Mouse (Mus musculus): ENCODE measurements around the gene Fancm. TPM values are rescaled to one million over a fixed set of nuclear protein-coding genes. Genes with fewer than 3 reads are reported as not detected.
A peak's percentile ranks its signal among the peaks of the same experiment; 100 is the strongest.
"Not testable (repeated sequence)": the region's sequence is repeated elsewhere in the genome, so short reads cannot be mapped to it uniquely, and the experiment has no call there.

Fancm gene
- total RNA-seq, 2 experiments from 2014 or later, result 3.9 to 7.1 TPM

DNA sequence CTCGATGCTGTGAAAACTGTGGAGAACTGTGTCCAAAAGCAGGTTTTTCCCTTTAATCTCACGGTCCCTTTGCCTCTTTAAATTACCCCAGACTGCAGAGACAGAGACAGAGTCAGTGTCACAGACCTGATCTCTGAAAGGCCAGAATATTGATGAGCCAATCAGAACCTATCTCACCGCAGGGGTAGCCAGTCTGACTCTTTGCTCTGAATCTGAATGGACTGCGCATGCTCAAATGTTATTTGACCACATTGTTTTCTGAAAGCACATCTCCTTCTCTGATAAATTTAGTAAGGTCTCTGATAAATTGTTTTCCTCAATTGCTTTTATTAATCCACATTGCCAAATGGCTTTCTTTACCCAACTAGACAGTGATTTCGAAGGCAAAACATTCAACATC lies 44.0 kb downstream of the Fancm start:
- DNase-seq, result no peak

DNA sequence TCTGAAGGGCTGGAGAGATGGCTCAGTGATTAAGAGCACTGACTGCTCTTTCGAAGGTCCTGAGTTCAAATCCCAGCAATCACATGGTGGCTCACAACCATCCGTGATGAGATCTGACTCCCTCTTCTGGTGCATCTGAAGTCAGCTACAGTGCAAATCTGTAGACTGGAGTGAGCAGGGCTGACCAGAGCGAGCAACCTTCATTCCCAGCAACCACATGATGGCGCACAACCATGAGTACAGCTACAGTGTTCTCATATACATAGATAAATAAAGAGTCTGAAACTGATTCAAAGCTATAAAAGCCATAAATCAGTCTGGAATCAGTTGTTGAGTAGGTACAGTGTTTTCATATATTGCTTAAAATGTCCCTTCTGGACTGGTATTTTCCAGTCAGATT lies 60.7 kb downstream of the Fancm start:
- not testable (repeated sequence) for DNase-seq

DNA sequence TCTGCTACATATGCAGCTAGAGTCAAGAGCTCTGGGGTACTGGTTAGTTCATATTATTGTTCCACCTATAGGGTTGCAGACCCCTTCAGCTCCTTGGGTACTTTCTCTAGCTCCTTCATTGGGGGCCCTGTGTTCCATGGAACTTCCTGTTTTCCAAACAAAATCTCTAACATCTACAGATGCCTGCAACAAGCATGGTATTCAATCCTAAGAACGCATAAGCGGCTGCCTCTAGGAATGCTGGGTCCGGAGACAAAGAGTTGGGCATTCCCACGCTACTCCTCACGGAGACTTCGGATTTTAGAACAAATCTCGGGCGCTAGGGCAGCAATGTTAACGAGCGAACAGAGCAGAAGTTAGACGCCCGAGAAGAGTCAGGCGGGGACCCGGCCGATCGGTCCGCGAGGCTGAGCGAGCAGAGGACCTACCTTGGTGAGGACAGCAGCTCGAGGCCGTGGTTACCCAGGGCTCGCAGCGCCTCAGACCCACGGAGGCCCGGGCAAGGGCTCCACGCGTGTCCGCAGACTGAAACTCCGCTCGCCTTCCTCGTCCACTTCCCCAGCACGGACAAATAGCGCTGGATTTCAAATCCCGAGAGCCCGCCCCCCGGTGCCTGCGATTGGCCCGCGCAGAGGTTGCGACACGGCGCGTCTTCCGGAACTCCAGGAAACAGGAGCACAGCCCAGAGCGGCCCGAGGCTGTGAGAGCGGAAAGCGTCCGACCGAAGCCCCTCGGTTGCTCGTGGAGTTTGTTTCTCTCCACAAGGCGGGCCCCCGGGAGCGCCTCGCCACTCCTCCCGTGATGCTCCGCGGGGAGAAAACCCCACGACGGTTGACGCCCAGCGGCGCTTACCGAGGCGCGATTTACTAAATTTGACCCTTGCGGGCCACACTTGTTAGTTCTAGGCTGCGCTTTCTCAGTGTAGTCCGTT lies 96.9 kb downstream of the Fancm start, which contains the start of gene Mis18bp1:
Gene Mis18bp1, minus strand, starts transcription at position 584 of the 931 bp plus-strand sequence.
- DNase-seq, result peak; percentile 93

DNA sequence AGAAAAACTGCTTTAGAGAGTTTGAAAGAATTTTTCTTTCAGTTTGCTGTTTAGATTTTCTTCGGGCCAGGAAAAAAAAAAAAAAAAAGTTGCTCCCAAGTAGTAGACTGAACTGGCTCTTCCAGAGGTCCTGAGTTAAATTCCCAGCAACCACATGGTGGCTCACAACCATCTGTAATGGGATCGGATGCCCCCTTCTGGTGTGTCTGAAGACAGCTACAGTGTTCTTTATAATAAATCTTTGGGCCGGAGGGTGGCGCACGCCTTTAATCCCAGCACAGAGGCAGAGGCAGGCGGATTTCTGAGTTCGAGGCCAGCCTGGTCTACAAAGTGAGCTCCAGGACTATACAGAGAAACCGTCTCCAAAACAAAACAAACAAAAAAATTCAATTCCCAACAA lies 97.6 kb downstream of the Fancm start:
- DNase-seq, result peak; percentile 27

DNA sequence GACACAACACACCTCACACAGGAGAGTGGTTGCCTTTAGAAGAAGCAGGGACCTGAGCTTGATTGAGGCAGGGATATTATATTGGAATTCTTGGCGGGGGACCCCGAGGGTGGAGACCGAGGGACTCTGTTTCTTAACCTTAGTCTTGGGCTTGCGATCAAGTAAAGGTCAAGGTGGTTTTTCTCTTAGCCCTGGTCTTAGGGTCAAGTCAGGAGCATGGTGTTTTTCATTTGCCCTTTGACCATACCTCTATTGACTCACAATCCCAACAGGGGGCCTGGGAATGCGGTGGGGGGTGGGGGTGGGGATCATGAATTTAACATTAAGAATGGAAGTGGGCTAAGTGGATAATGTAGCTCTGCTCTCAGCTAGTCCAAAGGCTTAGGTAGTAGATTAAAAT lies 98.3 kb downstream of the Fancm start:
- DNase-seq, result no peak

Other genes starting within 250 kb of the Fancm start
- gene Gm527, start 157.7 kb upstream of the Fancm start, total RNA-seq (2021), result 1 to 10 TPM; 5.0 to 6.1 TPM
- 10 to 100 TPM; 10.5 to 10.8 TPM for gene Klhl28, start 110.1 kb upstream of the Fancm start, total RNA-seq (2021)
- gene Togaram1, start 109.8 kb upstream of the Fancm start, total RNA-seq (2021), result 10 to 100 TPM; 10.8 to 12.8 TPM
- gene Prpf39, start 39.3 kb upstream of the Fancm start, total RNA-seq (2021), result 10 to 100 TPM; 17.4 to 28.7 TPM
- gene Fkbp3, start 1.6 kb upstream of the Fancm start, total RNA-seq (2021), result 100 to 1,000 TPM; 212 TPM
- 1 to 10 TPM; 2.8 to 4.8 TPM for gene Mis18bp1, start 97.0 kb downstream of the Fancm start, total RNA-seq (2021)
- not detected for gene Wdr20rt, start 149.9 kb downstream of the Fancm start, total RNA-seq (2021)

All from gastrocnemius, postnatal 10 days (tissue).